Mouse (Mus musculus): Measurements from ENCODE around the gene Dmgdh.

GRCm38 (mm10) chr13:93676864-93677263 lies 2.6 kb downstream of the Dmgdh start:
- no peak for TF ChIP-seq CTCF (IDR thresholded peaks at IDR 0.05; ENCODE audit: low read depth)
- no peak for TF ChIP-seq EP300 (optimal IDR thresholded peaks at IDR 0.05)
